Mouse (Mus musculus) left cerebral cortex, postnatal 36 days (tissue): ENCODE data around the gene Mcfd2. TPM values are rescaled to one million over a fixed set of nuclear protein-coding genes. Genes with fewer than 3 reads are reported as not detected.

Experiments
- DNase-seq, 2 experiments: peaks; one replicate each; pipeline ENCODE4 v3.0.0; 2021 to 2022; ENCODE audit warnings: low spot score in 2 of 2, mixed read lengths in 1 of 2
- intact Hi-C: fragments of 180-260 bp; cut with DNase I; formaldehyde crosslinking; loops from one replicate; pipeline ENCODE4 v1.15.1; 2025
- total RNA-seq, 2 experiments: library from RNA; stranded (reverse); gene quantifications; 2 replicates each; pipeline ENCODE4 v1.2.3; 2021

The Mcfd2 gene
- total RNA-seq, 2 experiments from 2014 or later = 50.3 to 55.8 TPM

DNA sequence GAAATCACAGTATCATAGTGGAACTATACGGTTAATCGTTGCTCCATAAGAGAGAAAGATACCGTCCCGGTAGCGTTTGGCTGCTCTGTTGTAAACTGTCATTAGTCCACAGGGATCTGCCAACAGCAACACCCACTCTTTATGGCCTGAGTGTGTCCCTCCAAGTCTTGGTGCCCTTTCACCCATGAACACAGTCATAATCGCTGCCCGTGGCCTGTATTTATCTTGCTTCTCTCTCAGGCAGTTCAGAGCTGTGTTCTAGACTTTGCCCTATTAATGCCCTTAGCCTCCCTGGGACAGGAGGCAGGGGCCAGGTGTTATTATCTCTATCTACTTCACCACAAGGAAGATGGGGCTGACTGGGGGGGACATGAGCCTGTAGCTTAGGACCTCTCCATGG, 25.3 kb upstream of the Mcfd2 start:
- intact Hi-C loops = no loop called here
- DNase-seq = no peak

DNA sequence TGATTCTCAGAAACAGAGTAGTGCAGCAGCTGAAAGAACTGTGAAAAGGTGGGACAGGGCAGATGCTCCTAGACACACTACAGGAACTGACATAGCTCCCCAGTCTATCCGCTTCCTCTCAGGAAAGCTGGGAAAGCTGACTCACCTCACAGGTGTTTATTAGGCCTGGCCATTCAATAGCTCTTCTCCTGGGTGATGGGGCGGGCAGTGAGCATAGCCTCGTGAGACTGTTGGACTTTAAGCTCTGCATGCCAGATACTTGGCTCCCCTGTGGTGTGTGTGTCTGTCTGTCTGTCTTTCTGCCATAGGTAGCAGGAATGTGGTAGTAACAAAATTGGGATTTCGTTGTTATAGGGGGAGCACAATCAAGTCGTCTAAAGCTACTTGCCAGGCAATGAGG, 23.6 kb upstream of the Mcfd2 start:
- no peak for DNase-seq
- intact Hi-C loops = no loop called here

DNA sequence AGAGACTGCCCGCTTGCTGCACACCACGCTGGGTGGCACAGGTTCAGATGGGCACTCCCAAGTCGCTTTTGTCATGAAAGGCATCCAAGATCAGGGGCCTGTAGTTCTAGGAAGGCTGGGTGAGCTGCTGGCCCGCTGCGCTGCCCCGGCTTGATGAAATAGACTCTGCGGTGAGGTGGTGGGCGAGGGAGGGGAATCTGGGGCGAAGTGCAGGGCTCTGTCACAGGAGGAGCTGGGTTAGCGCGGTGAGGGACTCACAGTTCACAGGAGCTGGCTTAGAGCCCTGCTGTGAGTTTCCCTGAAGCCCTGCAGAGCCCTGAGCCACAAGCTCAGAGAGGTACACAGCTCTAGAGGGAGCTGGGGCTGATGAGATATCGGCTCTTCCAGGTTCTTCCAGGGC, 22.4 kb upstream of the Mcfd2 start:
- intact Hi-C loops = no loop called here
- no peak for DNase-seq

DNA sequence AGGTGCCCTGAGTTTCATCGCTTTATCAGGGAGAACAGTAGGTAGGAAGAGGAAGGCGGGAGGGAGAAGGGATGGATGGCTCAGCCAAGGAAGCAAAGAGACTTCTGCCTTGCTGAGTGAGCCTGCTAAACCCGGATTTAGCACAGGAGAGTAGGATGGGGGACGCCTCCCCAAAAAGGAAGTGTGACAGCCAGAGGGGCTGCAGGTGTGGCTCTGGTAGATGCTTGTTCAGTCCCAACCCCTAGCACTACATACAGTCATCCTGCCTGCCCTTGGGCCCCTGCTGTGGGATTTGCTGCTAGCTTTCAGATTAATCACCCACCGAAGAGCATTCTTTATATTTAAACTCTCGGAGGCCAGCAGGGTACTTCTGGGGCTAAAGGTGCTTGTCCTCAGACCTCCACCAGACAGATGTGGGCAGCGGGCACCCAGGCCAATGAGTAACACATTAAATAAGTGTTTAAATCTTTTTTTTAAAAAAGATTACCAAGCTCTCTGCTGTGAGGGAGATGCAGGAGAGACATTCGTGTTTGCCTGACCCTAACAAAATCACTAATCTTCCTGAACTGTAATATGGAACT, 21.6 kb upstream of the Mcfd2 start:
- DNase-seq = no peak
- intact Hi-C loops = no loop called here

DNA sequence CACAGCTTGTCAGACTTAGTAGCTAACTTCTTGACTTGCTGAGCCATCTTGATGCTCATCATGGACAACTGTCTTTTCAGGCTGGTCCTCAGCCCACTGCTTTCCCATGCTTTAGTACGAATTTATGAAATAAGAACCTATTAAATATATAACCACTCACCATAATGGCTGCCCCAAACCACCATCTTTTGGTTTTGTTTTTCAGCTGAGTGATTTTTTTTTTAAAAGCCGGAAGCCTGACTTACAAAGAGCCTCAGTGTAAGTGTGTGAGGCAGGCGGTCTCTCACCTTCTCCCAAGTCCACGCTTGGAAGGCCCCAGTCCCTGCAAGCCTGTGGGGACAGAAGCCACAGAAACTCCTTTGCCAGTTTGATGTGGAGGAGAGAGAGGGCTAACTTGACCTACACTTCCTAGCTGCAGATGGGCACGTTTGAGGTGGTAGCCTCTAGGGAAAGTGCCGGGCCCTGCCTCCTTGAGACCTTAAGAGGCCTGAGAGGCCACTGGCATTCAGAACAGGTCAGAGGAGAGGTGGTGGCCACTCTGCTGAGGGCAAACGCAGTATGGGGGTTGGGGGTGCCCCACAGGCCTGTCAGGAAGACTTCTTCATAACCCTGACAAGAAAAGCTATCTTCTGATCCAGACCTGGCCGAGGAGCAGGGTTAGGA, 20.9 kb upstream of the Mcfd2 start:
- intact Hi-C loops = no loop called here

DNA sequence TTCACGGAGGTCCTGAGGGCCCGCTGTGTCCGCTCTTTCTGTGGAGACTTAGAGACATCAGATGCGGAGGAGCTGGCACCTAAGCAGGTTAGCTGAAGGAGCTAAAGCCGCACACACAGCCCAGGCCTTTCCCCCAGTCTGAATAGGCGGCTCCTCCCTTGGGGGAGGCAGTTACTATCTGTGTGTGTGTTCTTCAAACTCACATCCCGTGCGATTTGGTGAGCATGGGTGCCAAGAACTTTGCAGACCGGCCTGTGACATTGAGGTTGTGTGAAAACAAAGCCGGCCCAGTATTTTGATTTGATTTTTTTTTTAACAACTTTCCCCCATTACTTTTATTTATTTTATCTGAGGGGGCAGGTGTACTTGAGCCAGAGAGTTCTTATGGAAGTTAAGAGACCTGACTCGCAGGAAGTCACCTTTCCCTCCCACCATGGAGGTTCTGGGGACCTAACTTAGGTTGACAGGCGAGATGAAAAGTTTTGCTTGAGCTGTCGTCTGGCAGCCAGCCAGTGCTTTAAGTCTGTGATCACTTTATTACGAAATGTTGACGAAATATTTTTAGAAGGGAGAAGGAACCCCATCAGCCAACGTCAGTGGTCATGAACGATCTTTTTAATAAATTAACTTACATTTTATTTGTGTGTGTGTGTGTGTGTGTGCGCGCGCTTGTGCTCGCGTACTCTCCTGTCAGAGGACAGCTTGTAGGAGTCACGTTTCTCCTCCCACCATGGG, 20.2 kb upstream of the Mcfd2 start:
- intact Hi-C loops = no loop called here
- DNase-seq = no peak

More for the DNA sequence above, 20.9 kb upstream of the Mcfd2 start:
- DNase-seq = no peak

DNA sequence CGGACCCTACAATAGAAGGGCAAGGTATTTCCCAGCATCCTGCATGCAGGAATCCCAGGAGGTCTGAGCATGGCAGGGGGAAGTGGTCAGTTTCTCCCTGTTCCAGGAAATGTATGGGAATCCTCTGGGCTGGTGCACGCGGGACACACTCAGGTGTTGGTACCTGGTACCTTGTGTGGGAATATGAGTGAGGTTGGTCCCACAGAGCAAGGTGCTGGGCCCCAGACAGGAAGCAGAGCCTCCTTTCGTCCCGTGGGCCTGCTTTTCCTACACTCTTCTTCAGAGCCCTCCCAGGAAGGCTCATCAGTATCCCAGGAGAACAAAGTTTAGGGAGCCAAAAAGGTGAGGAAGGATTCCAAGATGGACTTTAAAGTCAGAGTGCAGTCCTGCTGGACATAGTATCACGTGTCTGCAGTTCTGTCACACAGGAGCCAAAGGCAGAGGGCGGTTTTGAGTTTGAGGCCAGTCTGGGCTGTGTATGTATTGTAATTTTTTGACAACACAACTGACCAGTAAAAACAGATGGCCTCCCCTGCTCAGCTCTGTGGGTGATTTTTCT, 18.8 kb upstream of the Mcfd2 start:
- no peak for DNase-seq
- intact Hi-C loops = no loop called here

DNA sequence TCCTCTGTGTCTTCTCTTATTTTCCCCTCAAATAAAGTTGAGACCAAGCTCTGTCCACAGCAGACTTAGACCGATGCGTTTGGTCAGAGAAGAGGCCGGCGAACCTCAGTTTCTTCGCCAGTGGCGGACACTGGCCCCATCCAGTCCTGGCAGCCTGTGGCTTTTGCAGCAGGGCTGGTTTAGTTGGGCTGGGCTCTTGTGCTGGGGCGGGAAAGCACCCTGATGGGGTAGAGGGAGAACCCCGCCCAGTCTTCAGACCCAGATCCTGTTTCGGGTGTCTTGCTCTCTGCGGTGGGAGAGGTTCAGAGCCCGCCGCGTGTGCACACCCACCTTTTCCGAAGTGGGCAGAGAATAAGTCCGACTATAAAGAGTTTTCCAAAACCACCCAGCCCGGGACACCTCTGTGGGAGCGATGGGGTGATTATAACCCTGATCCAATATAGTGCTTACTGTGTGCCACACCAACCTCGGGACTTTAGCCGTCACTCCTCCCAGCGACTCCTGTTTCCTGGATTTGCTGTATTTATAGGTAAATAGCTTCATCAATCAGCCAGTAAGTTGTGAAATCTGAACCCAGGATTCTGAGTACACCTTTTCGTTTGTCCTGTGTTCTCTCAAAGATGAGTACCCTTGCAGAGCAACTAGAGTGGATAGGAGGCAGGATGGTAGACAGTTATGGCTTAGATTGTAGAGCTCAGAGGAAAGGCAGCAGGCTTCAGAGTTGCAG, 18.2 kb upstream of the Mcfd2 start:
- DNase-seq = no peak
- intact Hi-C loops = no loop called here

DNA sequence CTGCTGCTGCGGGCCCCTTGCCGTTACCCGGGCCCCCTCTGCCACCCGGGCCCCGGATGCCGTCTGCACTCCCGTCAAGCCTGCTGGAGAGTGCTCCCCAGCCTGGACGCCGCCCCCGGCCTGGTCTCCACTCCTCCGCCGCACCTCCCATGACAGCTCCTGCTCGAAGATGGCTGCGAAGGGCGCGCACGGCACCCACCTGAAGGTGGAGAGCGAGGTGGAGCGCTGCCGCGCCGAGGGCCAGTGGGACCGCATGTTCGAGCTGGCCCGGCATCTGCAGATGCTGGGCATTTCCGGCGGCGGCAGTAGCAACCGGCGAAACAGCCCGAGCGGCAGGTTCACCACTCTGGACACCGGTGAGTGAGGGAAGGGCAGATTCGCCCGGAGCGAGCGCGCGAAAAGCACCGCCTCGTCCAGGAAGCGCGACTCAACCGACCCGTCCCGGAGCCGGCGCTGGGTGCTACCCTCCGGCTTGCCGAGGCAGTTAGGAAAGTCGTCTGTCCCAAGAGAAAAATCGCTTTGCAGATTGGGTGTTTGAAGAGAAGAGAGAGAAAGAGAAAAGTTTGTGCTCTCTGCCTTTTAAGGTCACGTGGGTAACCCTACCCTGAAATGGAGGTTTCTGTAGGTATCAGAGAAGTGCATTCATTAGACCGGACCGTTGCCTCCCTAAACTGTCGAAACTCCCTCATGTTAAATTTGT, 17.5 kb upstream of the Mcfd2 start:
- peak; percentile 54 to 74 for DNase-seq
- intact Hi-C loops = no loop called here

DNA sequence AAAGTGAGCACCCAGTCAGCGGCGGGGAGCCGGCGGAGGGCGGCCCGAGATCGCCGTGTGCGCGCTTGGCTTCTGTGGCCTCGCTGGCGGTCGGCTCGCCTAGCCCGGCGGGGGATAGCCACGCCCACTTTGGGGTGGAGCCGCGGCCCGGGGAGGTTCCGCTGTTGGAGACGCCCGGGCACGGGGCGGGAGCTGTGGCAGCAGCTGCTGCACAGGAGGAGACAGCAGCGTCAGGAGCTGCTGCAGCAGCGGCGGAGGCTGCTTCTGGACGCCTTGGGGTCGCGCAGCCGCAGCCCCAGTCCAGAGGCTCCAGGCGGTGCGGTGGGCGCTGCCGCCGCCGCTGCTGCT, 16.9 kb upstream of the Mcfd2 start, which contains the start of gene Ttc7:
Gene Ttc7 (plus strand): TSS at position 181 of the 348 bp plus-strand sequence.
- intact Hi-C loops = no loop called here
- peak; percentile 91 to 92 for DNase-seq

DNA sequence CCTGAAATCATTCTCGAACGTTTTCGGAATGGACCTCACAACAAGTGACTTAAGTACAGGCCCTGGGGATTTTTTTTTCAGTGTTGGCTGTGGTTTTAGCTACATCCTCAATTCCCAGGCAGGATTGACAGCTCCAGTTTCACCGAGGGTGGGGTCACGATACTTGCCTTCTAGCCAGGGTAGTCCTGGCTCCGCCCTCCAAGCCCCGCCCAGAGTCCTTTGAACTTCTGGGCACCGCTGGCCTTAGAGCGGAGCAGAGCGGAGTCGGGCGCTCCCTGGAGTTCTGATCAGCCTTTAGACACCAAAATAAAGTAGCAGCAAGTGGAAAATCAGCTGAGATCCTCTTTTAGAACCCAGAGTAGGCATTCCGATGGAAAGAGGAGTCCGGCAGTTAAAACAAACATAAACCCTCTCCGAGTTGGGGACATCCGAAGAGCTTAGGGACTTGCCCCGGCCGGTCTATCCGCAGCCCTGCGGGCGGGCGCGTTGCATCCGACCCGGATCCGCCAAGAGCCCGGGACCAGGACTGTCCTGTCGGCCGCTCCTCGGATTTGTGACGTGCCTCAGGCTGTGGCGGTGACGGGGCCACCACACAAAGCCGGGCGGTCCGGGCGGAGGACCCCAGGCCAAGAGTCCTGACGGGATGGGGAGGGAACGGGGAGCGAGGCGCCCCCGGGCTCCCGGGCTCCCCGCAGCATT, 16.4 kb upstream of the Mcfd2 start:
- intact Hi-C loops = no loop called here
- DNase-seq = peak; percentile 52 to 72

DNA sequence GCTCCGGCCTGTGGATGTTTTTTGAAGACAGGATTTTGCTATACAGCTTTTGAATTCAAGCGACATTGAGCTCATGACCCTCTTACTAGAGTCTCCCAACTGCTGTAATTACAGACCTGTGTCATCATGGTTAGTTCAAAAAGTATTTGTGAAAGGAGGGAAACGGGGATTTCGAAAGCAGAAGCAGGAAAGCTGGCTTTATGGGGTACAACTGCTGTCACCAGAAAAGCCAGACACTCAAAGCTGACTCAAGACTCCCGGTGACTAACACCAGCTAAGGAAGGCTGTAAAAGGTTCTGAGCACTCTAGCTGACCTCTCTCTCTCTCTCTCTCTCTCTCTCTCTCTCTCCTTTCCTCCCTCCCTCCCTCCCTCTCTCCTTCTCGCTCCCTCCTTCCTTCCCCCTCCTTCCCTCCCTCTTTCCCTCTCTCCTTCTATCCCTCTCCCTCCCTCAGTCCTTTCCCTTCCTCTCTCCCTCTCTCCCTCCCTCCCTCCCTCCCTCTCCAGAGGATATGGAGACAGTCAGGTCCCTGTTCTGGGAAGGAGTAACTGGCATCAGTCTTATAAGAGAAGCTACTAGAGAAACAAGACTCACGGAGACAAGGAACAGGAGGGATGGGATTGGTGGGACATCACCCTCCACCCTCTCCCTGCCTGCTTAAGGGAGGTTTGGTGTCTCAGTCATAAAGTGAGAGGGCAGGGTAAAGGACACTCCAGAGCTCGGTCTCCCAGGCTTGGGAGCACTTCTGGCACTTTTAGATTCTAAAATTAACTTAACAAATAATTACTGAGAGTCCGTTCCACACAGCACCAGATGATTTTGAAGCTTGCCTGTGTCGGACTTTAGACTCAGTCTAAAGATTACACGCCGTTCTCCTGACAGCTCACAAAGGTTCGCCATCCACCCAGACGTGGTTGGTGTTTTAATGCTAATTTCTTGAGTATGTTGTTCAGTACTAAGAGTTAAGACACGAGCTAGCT, 9.9 kb upstream of the Mcfd2 start:
- DNase-seq = no peak
- intact Hi-C loops = no loop called here

DNA sequence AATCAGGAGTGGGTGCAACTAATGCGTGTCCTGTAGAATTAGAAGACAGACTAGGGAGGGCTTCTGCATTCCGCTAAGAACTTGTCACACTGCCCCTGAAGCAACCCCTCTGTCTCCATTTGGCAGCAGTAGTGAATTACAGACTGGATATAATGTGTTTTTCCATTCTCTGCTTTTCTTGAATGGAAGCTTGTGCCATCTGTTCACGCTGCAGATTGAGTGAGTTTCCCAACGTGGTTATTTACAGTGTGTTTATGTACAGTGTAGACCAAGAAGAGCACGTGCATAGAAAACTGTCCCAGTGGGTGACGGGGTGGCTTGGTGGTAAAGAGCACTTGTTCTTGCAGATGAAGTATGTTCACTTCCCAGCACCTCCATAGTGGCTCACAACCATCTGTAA, 3.7 kb upstream of the Mcfd2 start:
- DNase-seq = no peak
- intact Hi-C loops = loop anchor here (5.0 kb wide), 1 partner anchor 263 kb away; no protein-coding TSS in a partner anchor

DNA sequence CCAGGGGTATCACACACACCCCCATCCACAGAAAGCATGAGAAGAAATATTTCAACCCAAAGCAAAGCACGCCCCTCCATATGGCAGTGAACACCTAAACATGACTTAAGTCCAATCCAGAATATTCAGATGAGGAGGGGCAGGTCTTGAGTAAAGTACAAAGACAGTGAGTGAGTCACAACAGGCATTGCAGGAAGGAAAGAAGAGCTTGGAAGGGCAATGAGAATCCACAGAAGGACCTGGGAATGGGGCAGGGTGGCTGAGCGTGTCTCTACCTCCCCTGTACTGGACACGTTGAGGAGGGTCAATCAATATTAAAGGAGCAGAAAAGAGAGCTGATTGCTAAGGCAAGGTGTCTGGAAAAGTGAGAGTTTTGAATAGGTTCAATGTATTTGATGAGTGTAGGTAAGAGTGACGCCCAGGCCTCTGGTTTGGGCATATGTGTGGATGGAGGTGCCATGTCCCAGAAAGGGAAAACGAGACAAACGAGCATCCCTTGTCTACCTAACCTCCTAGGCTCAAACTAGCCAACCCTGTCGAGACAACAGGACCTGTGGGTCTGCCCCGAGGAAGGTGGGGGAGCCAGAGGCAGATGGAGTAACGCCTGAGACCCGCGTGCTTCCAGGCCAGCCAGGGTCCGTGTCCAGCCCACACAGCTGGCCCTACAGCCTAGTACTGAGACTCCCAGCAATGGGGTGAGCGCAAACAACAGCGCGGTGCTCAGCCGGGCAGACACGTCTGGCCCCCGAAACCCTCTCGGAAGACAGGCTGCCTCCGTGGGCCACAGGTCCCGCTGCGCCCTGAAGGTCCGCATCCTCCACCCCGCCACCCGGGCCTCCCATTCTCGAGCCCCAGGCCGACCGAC, 576 bp downstream of the Mcfd2 start:
- intact Hi-C loops = loop anchor here (5.0 kb wide), 1 partner anchor 267 kb away; no protein-coding TSS in a partner anchor
- no peak for DNase-seq

DNA sequence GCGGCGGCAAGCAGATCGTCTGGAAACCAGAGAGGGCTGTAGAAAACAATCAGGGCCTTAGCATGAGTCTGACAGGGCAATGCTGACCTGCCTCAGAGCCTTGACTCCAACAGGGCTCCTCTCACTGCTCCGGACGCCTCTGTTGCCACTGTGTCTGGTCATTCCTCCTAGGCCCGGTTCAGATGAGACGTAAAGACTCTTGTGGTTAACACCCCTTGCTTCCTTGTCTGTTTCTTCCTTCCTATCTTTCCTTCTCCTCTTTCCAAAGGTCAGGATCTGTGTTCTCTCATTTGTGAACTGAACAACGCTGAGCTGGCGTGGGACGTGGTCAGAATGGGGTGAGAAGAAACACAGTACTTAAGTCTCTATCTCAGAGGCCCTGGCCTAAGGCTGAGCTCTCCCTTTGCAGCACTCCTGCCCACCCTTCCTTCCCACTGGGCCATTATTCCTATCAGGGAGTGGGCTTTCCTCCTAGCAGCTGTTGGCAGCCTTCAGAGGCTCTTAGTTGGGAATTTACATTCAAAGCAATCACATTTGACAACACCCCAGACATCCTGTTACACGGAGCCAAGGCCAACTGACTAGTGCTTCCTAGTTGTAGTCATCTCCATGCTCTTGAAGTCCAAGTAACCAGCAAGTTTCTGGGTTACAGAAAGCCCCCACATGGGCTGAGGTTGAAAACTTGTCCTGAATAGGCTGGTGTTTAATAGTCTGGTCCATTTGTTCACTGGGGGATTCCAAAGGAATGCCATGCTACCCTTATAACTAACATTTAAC, 1.5 kb downstream of the Mcfd2 start:
- DNase-seq = no peak
- intact Hi-C loops = no loop called here

DNA sequence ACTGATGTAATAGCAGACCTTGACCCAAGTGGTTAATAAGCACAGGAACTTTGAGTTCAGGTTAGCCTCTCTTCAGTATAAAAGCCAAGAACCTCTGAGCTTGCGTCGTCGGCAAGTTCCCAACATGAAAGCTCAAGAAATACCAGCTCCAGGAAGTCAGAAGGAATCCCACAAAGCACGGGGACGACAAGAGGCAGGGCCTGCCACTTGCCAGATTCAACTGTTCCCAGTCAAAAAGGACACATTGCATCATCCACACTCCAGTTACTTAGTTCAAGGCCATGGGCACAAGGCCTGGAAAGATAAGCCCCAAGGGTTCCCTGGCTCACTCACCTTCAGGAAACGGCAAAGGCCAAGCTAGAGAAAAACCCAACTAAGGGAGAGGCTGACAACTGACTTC, 2.3 kb downstream of the Mcfd2 start:
- DNase-seq = no peak
- intact Hi-C loops = no loop called here
